Comparison of ENCODE assay signal across 19 mouse cellular contexts in the genomic region with DNA sequence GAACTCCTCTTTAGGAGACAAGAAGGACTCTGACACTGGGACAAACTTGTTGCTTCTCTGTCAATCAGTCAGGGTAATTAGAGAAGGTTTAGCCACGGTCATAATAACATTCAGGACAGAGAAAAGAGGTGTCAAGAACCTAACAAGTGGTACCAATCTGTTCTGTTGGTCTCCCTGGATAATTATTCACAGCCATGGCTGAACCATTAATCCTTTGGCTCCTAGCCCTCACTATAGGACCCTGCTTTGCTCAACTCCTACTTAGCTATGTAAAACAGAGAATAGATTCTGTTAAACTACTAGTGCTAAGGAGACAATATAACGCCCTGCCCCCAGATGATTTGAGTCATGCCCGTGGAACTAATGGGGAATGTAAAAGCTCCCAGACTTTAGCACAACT. TPM values are rescaled to one million over a fixed set of nuclear protein-coding genes. Genes with fewer than 3 reads are reported as not detected.
DNase-seq lines count a peak whose midpoint lies in the region; ATAC-seq lines count a peak whose summit lies in the region.
"Had no signal": no experiment of that assay in that cellular context is flagged by ENCODE, and none has a peak within 500 bp of the region (broad histone marks: within the 10 kb centered on the region; RNA-seq: fewer than 3 reads in every experiment).

No protein-coding gene starts in this region.

- no peaks in the 10 kb centered on the region for H3K27me3 ChIP-seq in kidney, embryonic 14.5 days (ENCODE audit: control insufficient read depth, insufficient read depth, low read length)
- no peaks in the 10 kb centered on the region for H3K27me3 ChIP-seq in kidney, embryonic 15.5 days
- H3K27me3 ChIP-seq: forebrain, embryonic 13.5 days; hindbrain, embryonic 12.5 days had no signal

- H3K4me1 ChIP-seq in kidney, embryonic 14.5 days (ENCODE audit: control insufficient read depth, insufficient read depth, low read length) = no peaks in the 10 kb centered on the region
- no peaks in the 10 kb centered on the region for H3K4me1 ChIP-seq in kidney, embryonic 15.5 days
- H3K4me1 ChIP-seq: embryonic facial prominence, embryonic 10.5 days; forebrain, embryonic 13.5 days; heart, embryonic 10.5 days; hindbrain, embryonic 12.5 days had no signal

- no peak overlapping the region for H3K9ac ChIP-seq in kidney, embryonic 14.5 days (ENCODE audit: low read depth, low read length)
- H3K9ac ChIP-seq in kidney, embryonic 15.5 days = no peak overlapping the region
- H3K9ac ChIP-seq: forebrain, embryonic 13.5 days; hindbrain, embryonic 12.5 days had no signal

- no peak overlapping the region for H3K4me3 ChIP-seq in kidney, embryonic 14.5 days (ENCODE audit: low read length)
- H3K4me3 ChIP-seq in kidney, embryonic 15.5 days (replicated peaks) = no peak overlapping the region
- H3K4me3 ChIP-seq: embryonic facial prominence, embryonic 10.5 days; forebrain, embryonic 13.5 days; heart, embryonic 10.5 days; hindbrain, embryonic 12.5 days had no signal

- H3K4me2 ChIP-seq in kidney, embryonic 14.5 days (replicated peaks; ENCODE audit: low read depth, low read length) = no peak overlapping the region
- no peak overlapping the region for H3K4me2 ChIP-seq in kidney, embryonic 15.5 days
- H3K4me2 ChIP-seq: forebrain, embryonic 13.5 days; hindbrain, embryonic 12.5 days had no signal

- WGBS in kidney, embryonic 14.5 days = 51% methylated on average over 3 of the region's 3 CpGs
- WGBS in kidney, embryonic 15.5 days = 52% methylated on average over 3 of the region's 3 CpGs

- no peak for ATAC-seq in kidney, embryonic 14.5 days (ENCODE audit: low FRiP score, low TSS enrichment)
- ATAC-seq in kidney, embryonic 15.5 days (replicated peaks; ENCODE audit: low FRiP score) = peak; percentile 70
- ATAC-seq in frontal cortex, adult (ENCODE audit: low TSS enrichment) = no peak
- ATAC-seq in activated CD4-positive, CD25-positive, alpha-beta regulatory T cell, adult 4 months = no peak
- ATAC-seq: forebrain, embryonic 13.5 days had no signal

- peak; percentile 72 for DNase-seq in kidney, adult 11 months
- DNase-seq in kidney, postnatal 14 days = peak; percentile 47
- DNase-seq in embryo, embryonic 10.5 days (ENCODE audit: low spot score) = no peak
- DNase-seq: adrenal gland, postnatal 14 days; cerebellum, adult 18-20 months; cerebellum, adult 9-11 months; cerebellum, postnatal 36 days; gastrocnemius, postnatal 10 days; heart, adult 18-20 months; heart, postnatal 10 days; heart, postnatal 4 days had no signal

- H3K27ac ChIP-seq in kidney, embryonic 14.5 days (ENCODE audit: low read depth, low read length) = no peak overlapping the region
- H3K27ac ChIP-seq in kidney, embryonic 15.5 days = no peak overlapping the region
- H3K27ac ChIP-seq: embryonic facial prominence, embryonic 10.5 days; forebrain, embryonic 13.5 days; heart, embryonic 10.5 days; hindbrain, embryonic 12.5 days had no signal

- H3K9me3 ChIP-seq in kidney, embryonic 14.5 days (ENCODE audit: control insufficient read depth, low read length) = no peaks in the 10 kb centered on the region
- H3K9me3 ChIP-seq in kidney, embryonic 15.5 days (replicated peaks) = no peaks in the 10 kb centered on the region
- H3K9me3 ChIP-seq: embryonic facial prominence, embryonic 10.5 days; forebrain, embryonic 13.5 days; heart, embryonic 10.5 days; hindbrain, embryonic 12.5 days had no signal

- no peaks in the 10 kb centered on the region for H3K36me3 ChIP-seq in kidney, embryonic 14.5 days (ENCODE audit: control insufficient read depth, insufficient read depth, low read length)
- H3K36me3 ChIP-seq in kidney, embryonic 15.5 days = no peaks in the 10 kb centered on the region
- H3K36me3 ChIP-seq: embryonic facial prominence, embryonic 10.5 days; heart, embryonic 10.5 days; hindbrain, embryonic 12.5 days had no signal

RNA-seq across cellular contexts. Expression of a gene that starts 12.6 kb away (rescaled TPM):
- 68.6 and 115 TPM in 2 replicates for polyA plus RNA-seq in kidney, embryonic 14.5 days (2014; fragmentation: Nextera tagmentation; extraction: Ambion mirVana)
- polyA plus RNA-seq in kidney, embryonic 15.5 days (2015; fragmentation: Nextera tagmentation; extraction: Ambion mirVana) = 108 and 121 TPM in 2 replicates
- 10 to 100 TPM; 13.7 to 14.5 TPM for polyA plus RNA-seq in activated CD4-positive, CD25-positive, alpha-beta regulatory T cell, adult 4 months (2017; shearing (Covaris generic))

RNA-seq across cellular contexts. Expression of a gene that starts 30.7 kb away (rescaled TPM):
- polyA plus RNA-seq in kidney, embryonic 14.5 days (2014; fragmentation: Nextera tagmentation; extraction: Ambion mirVana) = 29.1 and 30.5 TPM in 2 replicates
- 25.0 and 27.9 TPM in 2 replicates for polyA plus RNA-seq in kidney, embryonic 15.5 days (2015; fragmentation: Nextera tagmentation; extraction: Ambion mirVana)
- 10 to 100 TPM; 13.2 to 13.7 TPM for polyA plus RNA-seq in activated CD4-positive, CD25-positive, alpha-beta regulatory T cell, adult 4 months (2017; shearing (Covaris generic))

RNA-seq across cellular contexts. Expression of a gene that starts 49.2 kb away (rescaled TPM):
- polyA plus RNA-seq in kidney, embryonic 14.5 days (2014; fragmentation: Nextera tagmentation; extraction: Ambion mirVana) = 607 TPM in 2 replicates
- polyA plus RNA-seq in kidney, embryonic 15.5 days (2015; fragmentation: Nextera tagmentation; extraction: Ambion mirVana) = 633 and 651 TPM in 2 replicates
- 100 to 1,000 TPM; 467 to 550 TPM for polyA plus RNA-seq in activated CD4-positive, CD25-positive, alpha-beta regulatory T cell, adult 4 months (2017; shearing (Covaris generic))

RNA-seq across cellular contexts. Expression of a gene that starts 59.9 kb away (rescaled TPM):
- 37.3 and 64.0 TPM in 2 replicates for polyA plus RNA-seq in kidney, embryonic 14.5 days (2014; fragmentation: Nextera tagmentation; extraction: Ambion mirVana)
- 56.1 and 63.1 TPM in 2 replicates for polyA plus RNA-seq in kidney, embryonic 15.5 days (2015; fragmentation: Nextera tagmentation; extraction: Ambion mirVana)
- polyA plus RNA-seq in activated CD4-positive, CD25-positive, alpha-beta regulatory T cell, adult 4 months (2017; shearing (Covaris generic)) = 10 to 100 TPM; 25.1 to 25.4 TPM
